Comparison of ENCODE assay signal across 11 mouse cellular contexts in genomic region chr1:134636245-134636644, GRCm38 (mm10). TPM values are rescaled to one million over a fixed set of nuclear protein-coding genes. Genes with fewer than 3 reads are reported as not detected.
A peak's percentile ranks its signal among the peaks of the same experiment; 100 is the strongest.
DNase-seq lines count a peak whose midpoint lies in the region; ATAC-seq and TF ChIP-seq lines count a peak whose summit lies in the region.
"Had no signal": no experiment of that assay in that cellular context is flagged by ENCODE, and none has a peak within 500 bp of the region (broad histone marks: within the 10 kb centered on the region; RNA-seq: fewer than 3 reads in every experiment).

No protein-coding gene starts in this region.

- H3K9me3 ChIP-seq in lung, embryonic 14.5 days (ENCODE audit: low read depth, low read length): no peaks in the 10 kb centered on the region
- no peaks in the 10 kb centered on the region for H3K9me3 ChIP-seq in forebrain, embryonic 15.5 days
- no peaks in the 10 kb centered on the region for H3K9me3 ChIP-seq in hindbrain, embryonic 15.5 days
- no peaks in the 10 kb centered on the region for H3K9me3 ChIP-seq in neural tube, embryonic 14.5 days (ENCODE audit: control insufficient read depth, low read length)
- H3K9me3 ChIP-seq: limb, embryonic 12.5 days had no signal

- peak; percentile 42; the same call in 1 of the 2 replicates for ATAC-seq in lung, embryonic 14.5 days (ENCODE audit: insufficient read depth)
- peak; percentile 44; the same call in 1 of the 2 replicates for ATAC-seq in forebrain, embryonic 15.5 days (replicated peaks)
- peak; percentile 45 for ATAC-seq in hindbrain, embryonic 15.5 days (ENCODE audit: low FRiP score, low read depth)
- peak; percentile 31 for ATAC-seq in neural tube, embryonic 14.5 days (ENCODE audit: low read depth)

- no peak overlapping the region for H3K4me3 ChIP-seq in lung, embryonic 14.5 days (ENCODE audit: low read depth, low read length)
- no peak overlapping the region for H3K4me3 ChIP-seq in forebrain, embryonic 15.5 days
- H3K4me3 ChIP-seq in hindbrain, embryonic 15.5 days: no peak overlapping the region
- H3K4me3 ChIP-seq in neural tube, embryonic 14.5 days (ENCODE audit: low read depth, low read length): no peak overlapping the region
- H3K4me3 ChIP-seq: limb, embryonic 12.5 days had no signal

- H3K36me3 ChIP-seq in lung, embryonic 14.5 days (ENCODE audit: insufficient read depth): peaks cover 35% of the 10 kb centered on the region
- peaks cover 33% of the 10 kb centered on the region for H3K36me3 ChIP-seq in forebrain, embryonic 15.5 days
- H3K36me3 ChIP-seq in hindbrain, embryonic 15.5 days: peaks cover 32% of the 10 kb centered on the region
- H3K36me3 ChIP-seq in neural tube, embryonic 14.5 days (ENCODE audit: control insufficient read depth, insufficient read depth, low read length): peaks cover 21% of the 10 kb centered on the region

- no peaks in the 10 kb centered on the region for H3K27me3 ChIP-seq in lung, embryonic 14.5 days (ENCODE audit: insufficient read depth, low read length)
- H3K27me3 ChIP-seq in forebrain, embryonic 15.5 days: no peaks in the 10 kb centered on the region
- no peaks in the 10 kb centered on the region for H3K27me3 ChIP-seq in hindbrain, embryonic 15.5 days
- no peaks in the 10 kb centered on the region for H3K27me3 ChIP-seq in neural tube, embryonic 14.5 days (ENCODE audit: control insufficient read depth, insufficient read depth, low read length)
- H3K27me3 ChIP-seq: limb, embryonic 12.5 days had no signal

- no peak overlapping the region for H3K4me2 ChIP-seq in lung, embryonic 14.5 days
- H3K4me2 ChIP-seq in forebrain, embryonic 15.5 days (replicated peaks): no peak overlapping the region
- H3K4me2 ChIP-seq in hindbrain, embryonic 15.5 days: no peak overlapping the region
- no peak overlapping the region for H3K4me2 ChIP-seq in neural tube, embryonic 14.5 days (ENCODE audit: low read depth, low read length)
- H3K4me2 ChIP-seq: limb, embryonic 12.5 days had no signal

- no peak for DNase-seq in lung, embryonic 14.5 days
- no peak for DNase-seq in lung, postnatal 10 days
- no peak for DNase-seq in ovary, postnatal 10 days (ENCODE audit: low spot score)
- DNase-seq in spleen, postnatal 14 days (ENCODE audit: low spot score in 2 of 2): no peak
- DNase-seq: heart, adult 11 months had no signal

- H3K9ac ChIP-seq in lung, embryonic 14.5 days: no peak overlapping the region
- H3K9ac ChIP-seq in forebrain, embryonic 15.5 days (replicated peaks): no peak overlapping the region
- no peak overlapping the region for H3K9ac ChIP-seq in hindbrain, embryonic 15.5 days
- no peak overlapping the region for H3K9ac ChIP-seq in neural tube, embryonic 14.5 days (replicated peaks; ENCODE audit: low read depth, low read length)
- H3K9ac ChIP-seq: limb, embryonic 12.5 days had no signal

- no peak for TF ChIP-seq CTCF in lung, embryonic 14.5 days (IDR thresholded peaks at IDR 0.05; ENCODE audit: low read depth)

- H3K4me1 ChIP-seq in lung, embryonic 14.5 days (ENCODE audit: insufficient read depth): no peaks in the 10 kb centered on the region
- H3K4me1 ChIP-seq in forebrain, embryonic 15.5 days: no peaks in the 10 kb centered on the region
- H3K4me1 ChIP-seq in hindbrain, embryonic 15.5 days (replicated peaks): 0 out of 2 replicates have a peak, but pooled peaks cover 3% of the 10 kb centered on the region
- no peaks in the 10 kb centered on the region for H3K4me1 ChIP-seq in neural tube, embryonic 14.5 days (ENCODE audit: control insufficient read depth, insufficient read depth, low read length)
- H3K4me1 ChIP-seq: limb, embryonic 12.5 days had no signal

- H3K27ac ChIP-seq in lung, embryonic 14.5 days (ENCODE audit: low read depth): no peak overlapping the region
- H3K27ac ChIP-seq in forebrain, embryonic 15.5 days (replicated peaks): no peak overlapping the region
- no peak overlapping the region for H3K27ac ChIP-seq in hindbrain, embryonic 15.5 days (replicated peaks)
- H3K27ac ChIP-seq in neural tube, embryonic 14.5 days (ENCODE audit: low read depth, low read length): no peak overlapping the region
- H3K27ac ChIP-seq: kidney, postnatal 0 days; limb, embryonic 12.5 days; macrophage had no signal

- 73% methylated on average over 3 of the region's 3 CpGs for WGBS in lung, embryonic 14.5 days
- 82% methylated on average over 3 of the region's 3 CpGs for WGBS in forebrain, embryonic 15.5 days
- 70% methylated on average over 3 of the region's 3 CpGs for WGBS in hindbrain, embryonic 15.5 days
- 74% methylated on average over 3 of the region's 3 CpGs for WGBS in neural tube, embryonic 14.5 days

RNA-seq across cellular contexts. Expression of gene Syt2, which starts 10.2 kb away (rescaled TPM):
- polyA plus RNA-seq in lung, embryonic 14.5 days (2014; fragmentation: Nextera tagmentation; extraction: Ambion mirVana): 0.58 and 1.0 TPM in 2 replicates
- polyA plus RNA-seq in forebrain, embryonic 15.5 days (2015; fragmentation: Nextera tagmentation; extraction: Ambion mirVana): 1.2 and 1.8 TPM in 2 replicates
- polyA plus RNA-seq in hindbrain, embryonic 15.5 days (2015; fragmentation: Nextera tagmentation; extraction: Ambion mirVana): 10.7 and 13.0 TPM in 2 replicates
- polyA plus RNA-seq in neural tube, embryonic 14.5 days (2014; fragmentation: Nextera tagmentation; extraction: Ambion mirVana): 15.6 and 18.3 TPM in 2 replicates
- polyA plus RNA-seq: macrophage had no signal
